Mouse (Mus musculus): ENCODE measurements at regions not wholly inside any gene's neighbourhood (a gene's known extent, or its start where the extent isn't known, plus 50 kb on each side); places are given as distances from the start of the nearest gene placed in this dataset.

- DNase-seq (ENCODE audit: extremely low spot score, low read depth, low spot score) = no peak
Measured at GRCm38 (mm10) chrX:99595493-99595892, 124.4 kb upstream of the Pja1 start.

- no peak for DNase-seq (ENCODE audit: extremely low spot score, low read depth, low spot score)
Measured at GRCm38 (mm10) chrX:99593872-99594487, 122.9 kb upstream of the Pja1 start.

- no peak for DNase-seq (ENCODE audit: extremely low spot score, low read depth, low spot score)
Measured at GRCm38 (mm10) chrX:99592980-99593379, 121.9 kb upstream of the Pja1 start.

- DNase-seq (ENCODE audit: extremely low spot score, low read depth, low spot score) = no peak
Measured at GRCm38 (mm10) chrX:99587284-99587683, 116.2 kb upstream of the Pja1 start.

- no peak for DNase-seq (ENCODE audit: extremely low spot score, low read depth, low spot score)
Measured at GRCm38 (mm10) chrX:99586282-99586681, 115.2 kb upstream of the Pja1 start.

- DNase-seq (ENCODE audit: extremely low spot score, low read depth, low spot score) = no peak
Measured at GRCm38 (mm10) chrX:99585703-99586102, 114.6 kb upstream of the Pja1 start.

GRCm38 (mm10) chrX:99582611-99583010 lies 111.5 kb upstream of the Pja1 start:
- no peak for DNase-seq (ENCODE audit: extremely low spot score, low read depth, low spot score)

GRCm38 (mm10) chrX:99581632-99582466 lies 110.8 kb upstream of the Pja1 start:
- no peak for DNase-seq (ENCODE audit: extremely low spot score, low read depth, low spot score)

GRCm38 (mm10) chrX:99579206-99579605 lies 108.1 kb upstream of the Pja1 start:
- no peak for DNase-seq (ENCODE audit: extremely low spot score, low read depth, low spot score)

GRCm38 (mm10) chrX:99578796-99579195 lies 107.7 kb upstream of the Pja1 start:
- DNase-seq (ENCODE audit: extremely low spot score, low read depth, low spot score) = no peak

GRCm38 (mm10) chrX:99575105-99575504 lies 104.0 kb upstream of the Pja1 start:
- no peak for DNase-seq (ENCODE audit: extremely low spot score, low read depth, low spot score)

GRCm38 (mm10) chrX:99574441-99575103 lies 103.5 kb upstream of the Pja1 start:
- no peak for DNase-seq (ENCODE audit: extremely low spot score, low read depth, low spot score)

- DNase-seq (ENCODE audit: extremely low spot score, low read depth, low spot score) = no peak
Measured at GRCm38 (mm10) chrX:99570161-99570560, 99.1 kb upstream of the Pja1 start.

GRCm38 (mm10) chrX:99568244-99568643 lies 97.2 kb upstream of the Pja1 start:
- DNase-seq (ENCODE audit: extremely low spot score, low read depth, low spot score) = no peak

GRCm38 (mm10) chrX:99567367-99568164 lies 96.5 kb upstream of the Pja1 start:
- no peak for DNase-seq (ENCODE audit: extremely low spot score, low read depth, low spot score)

GRCm38 (mm10) chrX:99561995-99562394 lies 90.9 kb upstream of the Pja1 start:
- DNase-seq (ENCODE audit: extremely low spot score, low read depth, low spot score) = no peak

GRCm38 (mm10) chrX:99560699-99561098 lies 89.6 kb upstream of the Pja1 start:
- no peak for DNase-seq (ENCODE audit: extremely low spot score, low read depth, low spot score)

- no peak for DNase-seq (ENCODE audit: extremely low spot score, low read depth, low spot score)
Measured at GRCm38 (mm10) chrX:99556876-99557354, 85.8 kb upstream of the Pja1 start.

- DNase-seq (ENCODE audit: extremely low spot score, low read depth, low spot score) = no peak
Measured at GRCm38 (mm10) chrX:99555976-99556781, 85.1 kb upstream of the Pja1 start.

GRCm38 (mm10) chrX:99552778-99553177 lies 81.7 kb upstream of the Pja1 start:
- no peak for DNase-seq (ENCODE audit: extremely low spot score, low read depth, low spot score)

All from hindlimb bud, embryonic 11.5 days (tissue).